Comparison of ENCODE assay signal across 8 mouse cellular contexts in genomic region chr3:87150689-87151244, GRCm38 (mm10). TPM values are rescaled to one million over a fixed set of nuclear protein-coding genes. Genes with fewer than 3 reads are reported as not detected.
A peak's percentile ranks its signal among the peaks of the same experiment; 100 is the strongest.
DNase-seq lines count a peak whose midpoint lies in the region; ATAC-seq and TF ChIP-seq lines count a peak whose summit lies in the region.

No protein-coding gene starts in this region.

- H3K27me3 ChIP-seq in forebrain, embryonic 14.5 days (replicated peaks; ENCODE audit: control insufficient read depth, insufficient read depth, low read length): no peaks in the 10 kb centered on the region
- no peaks in the 10 kb centered on the region for H3K27me3 ChIP-seq in intestine, embryonic 14.5 days (replicated peaks; ENCODE audit: control insufficient read depth, insufficient read depth, low read length)
- no peaks in the 10 kb centered on the region for H3K27me3 ChIP-seq in small intestine, adult 2 months (ENCODE audit: control insufficient read depth, insufficient read depth, low read length)

- ATAC-seq in forebrain, embryonic 14.5 days: peak; percentile 57
- peak; percentile 54; the same call in 1 of the 2 replicates for ATAC-seq in intestine, embryonic 14.5 days (replicated peaks; ENCODE audit: low FRiP score, low TSS enrichment, low read depth)
- no peak for ATAC-seq in granulocyte monocyte progenitor cell, adult 5-6 weeks (replicated peaks; ENCODE audit: poor library complexity, severe bottlenecking)

- H3K9me3 ChIP-seq in forebrain, embryonic 14.5 days (replicated peaks; ENCODE audit: control insufficient read depth, low read length): no peaks in the 10 kb centered on the region
- H3K9me3 ChIP-seq in intestine, embryonic 14.5 days (ENCODE audit: control insufficient read depth, low read length): no peaks in the 10 kb centered on the region

- TF ChIP-seq CTCF in lung, adult 2 months (IDR thresholded peaks at IDR 0.05; ENCODE audit: insufficient read depth, low read length): no peak
- TF ChIP-seq CTCF in small intestine, adult 2 months (IDR thresholded peaks at IDR 0.05; ENCODE audit: extremely low read depth, insufficient read length, insufficient replicate concordance, low read depth, low read length): no peak

- WGBS in forebrain, embryonic 14.5 days: 3% methylated on average over 16 of the region's 16 CpGs
- 9% methylated on average over 16 of the region's 16 CpGs for WGBS in intestine, embryonic 14.5 days
- 25% methylated on average over 16 of the region's 16 CpGs for WGBS in lung, adult 2 months
- 56% methylated on average over 16 of the region's 16 CpGs for WGBS in small intestine, adult 2 months

- no peak for TF ChIP-seq POLR2A in lung, adult 2 months (IDR thresholded peaks at IDR 0.05; ENCODE audit: borderline replicate concordance, extremely low read depth, low read depth, low read length)
- no peak for TF ChIP-seq POLR2A in small intestine, adult 2 months (IDR thresholded peaks at IDR 0.05; ENCODE audit: low read depth, low read length)

- no peaks in the 10 kb centered on the region for H3K36me3 ChIP-seq in forebrain, embryonic 14.5 days (ENCODE audit: control insufficient read depth, insufficient read depth, low read length)
- H3K36me3 ChIP-seq in intestine, embryonic 14.5 days (ENCODE audit: control insufficient read depth, insufficient read depth, low read length): peaks cover 4% of the 10 kb centered on the region; the same call in 1 of the 2 replicates
- H3K36me3 ChIP-seq in small intestine, adult 2 months (ENCODE audit: control insufficient read depth, insufficient read depth, low read length): no peaks in the 10 kb centered on the region

- peaks cover 51% of the 10 kb centered on the region for H3K4me1 ChIP-seq in forebrain, embryonic 14.5 days (ENCODE audit: control insufficient read depth, insufficient read depth, low read length)
- peaks cover 60% of the 10 kb centered on the region for H3K4me1 ChIP-seq in intestine, embryonic 14.5 days (replicated peaks; ENCODE audit: control insufficient read depth, insufficient read depth, low read length)
- H3K4me1 ChIP-seq in lung, adult 2 months (ENCODE audit: control insufficient read depth, insufficient read depth, low read length): peaks cover 7% of the 10 kb centered on the region
- H3K4me1 ChIP-seq in small intestine, adult 2 months (ENCODE audit: control insufficient read depth, insufficient read depth, insufficient read length, low read length): peaks cover 5% of the 10 kb centered on the region; the same call in 1 of the 2 replicates

- H3K27ac ChIP-seq in forebrain, embryonic 14.5 days (ENCODE audit: low read depth, low read length): peak overlapping the region; percentile 84
- peak overlapping the region; percentile 99 for H3K27ac ChIP-seq in intestine, embryonic 14.5 days (ENCODE audit: low read depth)
- peak overlapping the region; percentile 77 for H3K27ac ChIP-seq in small intestine, adult 2 months (ENCODE audit: insufficient read depth, low read depth, low read length)

- peak; percentile 50 for DNase-seq in gastrocnemius, adult 18-20 months (ENCODE audit: low spot score)
- no peak for DNase-seq in gastrocnemius, postnatal 4 days (ENCODE audit: low spot score in 2 of 2)
- no peak for DNase-seq in forebrain, embryonic 14.5 days (ENCODE audit: low spot score)
- DNase-seq in intestine, embryonic 14.5 days (ENCODE audit: low spot score): peak; percentile 77
- DNase-seq in lung, adult 2 months: peak; percentile 33
- no peak for DNase-seq in layer of hippocampus, postnatal 10 days (ENCODE audit: low spot score in 2 of 2)

- H3K4me3 ChIP-seq in forebrain, embryonic 14.5 days (ENCODE audit: low read depth, low read length): no peak overlapping the region
- H3K4me3 ChIP-seq in intestine, embryonic 14.5 days (ENCODE audit: low read depth, low read length): no peak overlapping the region
- no peak overlapping the region for H3K4me3 ChIP-seq in lung, adult 2 months (replicated peaks; ENCODE audit: extremely low read depth, low read depth, low read length)
- H3K4me3 ChIP-seq in small intestine, adult 2 months (ENCODE audit: low read depth, low read length): no peak overlapping the region

- peak overlapping the region; percentile 43 for H3K9ac ChIP-seq in forebrain, embryonic 14.5 days (ENCODE audit: low read length)
- H3K9ac ChIP-seq in intestine, embryonic 14.5 days (ENCODE audit: low read length): peak overlapping the region; percentile 50

- H3K4me2 ChIP-seq in forebrain, embryonic 14.5 days (ENCODE audit: low read length): peak overlapping the region; percentile 38
- H3K4me2 ChIP-seq in intestine, embryonic 14.5 days (ENCODE audit: low read length): peak overlapping the region; percentile 22

RNA-seq across cellular contexts. Expression of gene Kirrel, which starts 23.8 kb away (rescaled TPM):
- total RNA-seq in gastrocnemius, adult 18-20 months (2021): 1 to 10 TPM; 2.7 to 4.9 TPM
- 10 to 100 TPM; 29.1 to 30.5 TPM for total RNA-seq in gastrocnemius, postnatal 4 days (2021)
- polyA plus RNA-seq in forebrain, embryonic 14.5 days (2014; fragmentation: Nextera tagmentation; extraction: Ambion mirVana): 2.2 and 2.9 TPM in 2 replicates
- 10.1 and 10.8 TPM in 2 replicates for polyA plus RNA-seq in intestine, embryonic 14.5 days (2014; fragmentation: Nextera tagmentation; extraction: Ambion mirVana)
- polyA plus RNA-seq in lung, adult 2 months (2012; rRNA removed): 10.5 and 14.4 TPM in 2 replicates
- polyA plus RNA-seq in small intestine, adult 2 months (2012; rRNA removed): 2.0 and 2.6 TPM in 2 replicates
- total RNA-seq in layer of hippocampus, postnatal 10 days (2021): 1 to 10 TPM; 5.9 to 6.4 TPM
- not detected in 2 replicates for total RNA-seq in granulocyte monocyte progenitor cell, adult 5-6 weeks (2014; fragmentation: Nextera tagmentation)
- not detected in 2 replicates for total RNA-seq in granulocyte monocyte progenitor cell, adult 5-6 weeks (2017)

Comparison
In these comparisons a context has a peak if more than half of its experiments do, and no peak if none do; other contexts are left out.
1. DNase-seq: peak in gastrocnemius, adult 18-20 months (single experiment), intestine, embryonic 14.5 days (single experiment) and lung, adult 2 months (single experiment); none in gastrocnemius, postnatal 4 days (0 of 2), forebrain, embryonic 14.5 days (single experiment) and layer of hippocampus, postnatal 10 days (0 of 2).
2. RNA of gene Kirrel, which starts 23.8 kb away (total RNA-seq): 29.1 to 30.5 TPM in gastrocnemius, postnatal 4 days; 5.9 to 6.4 TPM in layer of hippocampus, postnatal 10 days, 2.7 to 4.9 TPM in gastrocnemius, adult 18-20 months and not detected in granulocyte monocyte progenitor cell, adult 5-6 weeks; every median in the first group is over 4 times any median in the second.
3. Peak in every context shown above with its lines, with median percentiles within 50 percentile points of each other: H3K27ac ChIP-seq.